Mouse (Mus musculus) small intestine, adult 2 months (tissue): Measurements from ENCODE around the gene Retn.

Experiments
- CTCF ChIP-seq: fragments of 200-500 bp; IDR thresholded peaks from 2 replicates; pipeline ENCODE4 v1.5.1; 2012; ENCODE audit warnings: low read depth, mild to moderate bottlenecking, control low read depth, inconsistent platforms, low read length, moderate library complexity, mixed read lengths; ENCODE audit not compliant: insufficient replicate concordance, insufficient read length; ENCODE audit errors: extremely low read depth
- POLR2A ChIP-seq: fragments of 200-500 bp; IDR thresholded peaks from 2 replicates; pipeline ENCODE4 v1.6.1; 2012; ENCODE audit warnings: low read depth, mild to moderate bottlenecking, control low read depth, inconsistent platforms, low read length, moderate library complexity

GRCm38 (mm10) chr8:3679236-3679635 lies 23.7 kb downstream of the Retn start:
- TF ChIP-seq CTCF (no peak), POLR2A (no peak)
